8 mouse cellular contexts compared by ENCODE assay signal in genomic region chr4:54966161-54966806, GRCm38 (mm10). TPM values are rescaled to one million over a fixed set of nuclear protein-coding genes. Genes with fewer than 3 reads are reported as not detected.
A peak's percentile ranks its signal among the peaks of the same experiment; 100 is the strongest.
DNase-seq lines count a peak whose midpoint lies in the region; ATAC-seq and TF ChIP-seq lines count a peak whose summit lies in the region.

No protein-coding gene starts in this region.

- intact Hi-C loops in left cerebral cortex, postnatal 14 days (cut with DNase I), result loop anchor here (5.0 kb wide), 1 partner anchor 46 kb away; no protein-coding TSS in a partner anchor

- H3K9me3 ChIP-seq in forebrain, postnatal 0 days (ENCODE audit: low read length), result no peaks in the 10 kb centered on the region
- no peaks in the 10 kb centered on the region for H3K9me3 ChIP-seq in hindbrain, embryonic 16.5 days (ENCODE audit: control insufficient read depth, low read length)
- no peaks in the 10 kb centered on the region for H3K9me3 ChIP-seq in midbrain, embryonic 15.5 days

- peak overlapping the region; percentile 57; the same call in 1 of the 2 replicates for H3K27ac ChIP-seq in forebrain, postnatal 0 days (ENCODE audit: low read depth, low read length)
- H3K27ac ChIP-seq in hindbrain, embryonic 16.5 days (ENCODE audit: low read depth, low read length), result peak overlapping the region; percentile 45; the same call in 1 of the 2 replicates
- peak overlapping the region; percentile 53 for H3K27ac ChIP-seq in midbrain, embryonic 15.5 days

- WGBS in forebrain, postnatal 0 days, result 45% methylated on average over 17 of the region's 17 CpGs
- 36% methylated on average over 17 of the region's 17 CpGs for WGBS in hindbrain, embryonic 16.5 days
- 63% methylated on average over 17 of the region's 17 CpGs for WGBS in midbrain, embryonic 15.5 days

- H3K36me3 ChIP-seq in forebrain, postnatal 0 days (ENCODE audit: insufficient read depth), result 0 out of 2 replicates have a peak, but pooled peaks cover 3% of the 10 kb centered on the region
- no peaks in the 10 kb centered on the region for H3K36me3 ChIP-seq in hindbrain, embryonic 16.5 days (ENCODE audit: control insufficient read depth, insufficient read depth, low read length)
- no peaks in the 10 kb centered on the region for H3K36me3 ChIP-seq in midbrain, embryonic 15.5 days (replicated peaks)

- no peaks in the 10 kb centered on the region for H3K27me3 ChIP-seq in forebrain, postnatal 0 days (ENCODE audit: insufficient read depth, low read length)
- no peaks in the 10 kb centered on the region for H3K27me3 ChIP-seq in hindbrain, embryonic 16.5 days (replicated peaks; ENCODE audit: control insufficient read depth, insufficient read depth, low read length)
- H3K27me3 ChIP-seq in midbrain, embryonic 15.5 days (replicated peaks), result no peaks in the 10 kb centered on the region

- peak overlapping the region; percentile 28 for H3K4me2 ChIP-seq in forebrain, postnatal 0 days (ENCODE audit: low read depth)
- peak overlapping the region; percentile 34 for H3K4me2 ChIP-seq in hindbrain, embryonic 16.5 days (ENCODE audit: low read length)
- peak overlapping the region; percentile 18 for H3K4me2 ChIP-seq in midbrain, embryonic 15.5 days

- peak; percentile 3 for DNase-seq in CD4-positive, CD25-positive, alpha-beta regulatory T cell, adult 2 months (ENCODE audit: low read depth, low spot score)
- DNase-seq in ZHBTc4 (ENCODE audit: low read depth, low spot score), result peak; percentile 58
- DNase-seq in forebrain, postnatal 0 days, result no peak
- DNase-seq in left cerebral cortex, postnatal 14 days (ENCODE audit: low spot score in 2 of 2), result peak; percentile 63 to 76
- no peak for DNase-seq in B cell, adult 2 months

- H3K4me3 ChIP-seq in forebrain, postnatal 0 days (ENCODE audit: low read depth, low read length), result no peak overlapping the region
- peak overlapping the region; percentile 5 for H3K4me3 ChIP-seq in hindbrain, embryonic 16.5 days (ENCODE audit: low read length)
- H3K4me3 ChIP-seq in midbrain, embryonic 15.5 days, result no peak overlapping the region

- H3K4me1 ChIP-seq in forebrain, postnatal 0 days (ENCODE audit: insufficient read depth), result peaks cover 14% of the 10 kb centered on the region
- peaks cover 22% of the 10 kb centered on the region for H3K4me1 ChIP-seq in hindbrain, embryonic 16.5 days (ENCODE audit: control insufficient read depth, insufficient read depth, low read depth, low read length)
- peaks cover 46% of the 10 kb centered on the region for H3K4me1 ChIP-seq in midbrain, embryonic 15.5 days

- H3K9ac ChIP-seq in forebrain, postnatal 0 days, result no peak overlapping the region; the same call in 1 of the 2 replicates
- peak overlapping the region; percentile 15; the same call in 1 of the 2 replicates for H3K9ac ChIP-seq in hindbrain, embryonic 16.5 days (ENCODE audit: low read depth, low read length)
- no peak overlapping the region for H3K9ac ChIP-seq in midbrain, embryonic 15.5 days

- no peak for ATAC-seq in CD4-positive, CD25-positive, alpha-beta regulatory T cell, adult 4 months
- peak; percentile 69 for ATAC-seq in forebrain, postnatal 0 days
- peak; percentile 64 for ATAC-seq in hindbrain, embryonic 16.5 days
- ATAC-seq in midbrain, embryonic 15.5 days (replicated peaks), result no peak; the same call in 1 of the 2 replicates

- TF ChIP-seq CTCF in forebrain, postnatal 0 days (IDR thresholded peaks at IDR 0.05; ENCODE audit: low read depth), result no peak

RNA-seq across cellular contexts. Expression of gene Zfp462, which starts 21.4 kb away (rescaled TPM):
- not detected for polyA plus RNA-seq in CD4-positive, CD25-positive, alpha-beta regulatory T cell, adult 4 months (2017; shearing (Covaris generic))
- 33.2 and 48.4 TPM in 2 replicates for total RNA-seq in forebrain, postnatal 0 days (2014; rRNA removed)
- polyA plus RNA-seq in forebrain, postnatal 0 days (2015; fragmentation: Nextera tagmentation; extraction: Ambion mirVana), result 4.4 and 6.2 TPM in 2 replicates
- polyA plus RNA-seq in hindbrain, embryonic 16.5 days (2015; fragmentation: Nextera tagmentation; extraction: Ambion mirVana), result 9.0 TPM in 2 replicates
- total RNA-seq in left cerebral cortex, postnatal 14 days (2021), result 10 to 100 TPM; 51.4 to 54.4 TPM
- polyA plus RNA-seq in midbrain, embryonic 15.5 days (2015; fragmentation: Nextera tagmentation; extraction: Ambion mirVana), result 14.6 and 16.8 TPM in 2 replicates

Comparison
In these comparisons a context has a peak if more than half of its experiments do, and no peak if none do; other contexts are left out.
1. DNase-seq: peak in CD4-positive, CD25-positive, alpha-beta regulatory T cell, adult 2 months (single experiment), ZHBTc4 (single experiment) and left cerebral cortex, postnatal 14 days (2 of 2); none in forebrain, postnatal 0 days (single experiment) and B cell, adult 2 months (0 of 2).
2. ATAC-seq: peak in forebrain, postnatal 0 days (single experiment) and hindbrain, embryonic 16.5 days (single experiment); none in CD4-positive, CD25-positive, alpha-beta regulatory T cell, adult 4 months (single experiment) and midbrain, embryonic 15.5 days (single experiment).
3. Peak in every context shown above with its lines, with median percentiles within 50 percentile points of each other: H3K27ac ChIP-seq and H3K4me2 ChIP-seq.